Mouse (Mus musculus) retina, postnatal 7 days (tissue): ENCODE results near the gene Ugp2.
"Not testable (repeated sequence)": the region's sequence is repeated elsewhere in the genome, so short reads cannot be mapped to it uniquely, and the experiment has no call there.

Experiments used
- DNase-seq: peaks from one replicate; pipeline ENCODE4 v3.0.0-alpha.2; 2012; ENCODE audit warnings: low read depth, low spot score

Gene Ugp2

GRCm38 (mm10) chr11:21332639-21333295 is 38.2 kb downstream of the Ugp2 start:
- no peak for DNase-seq

- no peak for DNase-seq
These were observed 42.9 kb downstream of the Ugp2 start for GRCm38 (mm10) chr11:21328141-21328540.

- no peak for DNase-seq
These were observed 43.5 kb downstream of the Ugp2 start for GRCm38 (mm10) chr11:21327486-21327885.

- no peak for DNase-seq
These were observed 44.2 kb downstream of the Ugp2 start for GRCm38 (mm10) chr11:21326770-21327169.

GRCm38 (mm10) chr11:21325781-21326180 is 45.2 kb downstream of the Ugp2 start:
- no peak for DNase-seq

GRCm38 (mm10) chr11:21322349-21322748 is 48.7 kb downstream of the Ugp2 start:
- no peak for DNase-seq

GRCm38 (mm10) chr11:21321577-21321976 is 49.4 kb downstream of the Ugp2 start:
- no peak for DNase-seq

GRCm38 (mm10) chr11:21313922-21314657 is 56.9 kb downstream of the Ugp2 start:
- DNase-seq, result no peak

GRCm38 (mm10) chr11:21309516-21309915 is 61.5 kb downstream of the Ugp2 start:
- no peak for DNase-seq

- DNase-seq, result no peak
These were observed 62.9 kb downstream of the Ugp2 start for GRCm38 (mm10) chr11:21308119-21308518.

- DNase-seq, result no peak
These were observed 63.8 kb downstream of the Ugp2 start for GRCm38 (mm10) chr11:21307078-21307668.

GRCm38 (mm10) chr11:21303619-21304018 is 67.4 kb downstream of the Ugp2 start:
- DNase-seq, result no peak

- no peak for DNase-seq
These were observed 75.5 kb downstream of the Ugp2 start for GRCm38 (mm10) chr11:21295486-21295885.

GRCm38 (mm10) chr11:21288153-21288552 is 82.8 kb downstream of the Ugp2 start:
- DNase-seq, result not testable (repeated sequence)

- no peak for DNase-seq
These were observed 84.6 kb downstream of the Ugp2 start for GRCm38 (mm10) chr11:21286391-21286790.

GRCm38 (mm10) chr11:21276151-21276550 is 94.8 kb downstream of the Ugp2 start:
- DNase-seq, result no peak
